Mouse (Mus musculus) heart, postnatal 0 days (tissue): Measurements from ENCODE around the gene Fnip1. TPM values are rescaled to one million over a fixed set of nuclear protein-coding genes. Genes with fewer than 3 reads are reported as not detected.

Experiments
- ATAC-seq: fragments of 200-750 bp; cut with Nextera tagmentation; 2 replicates; pipeline ENCODE4 v1.8.0; 2017; ENCODE audit warnings: low read depth, moderate number of reproducible peaks, moderate library complexity; ENCODE audit not compliant: insufficient read depth
- DNase-seq: peaks from one replicate; pipeline ENCODE4 v3.0.0-alpha.2; 2016; ENCODE audit warnings: low spot score
- H3K27ac ChIP-seq: fragments of 300-500 bp; sonication (generic); 2 replicates; pipeline ENCODE4 v1.5.1; 2014; ENCODE audit warnings: low read depth, mild to moderate bottlenecking
- H3K27me3 ChIP-seq: fragments of 300-500 bp; sonication (generic); 2 replicates; pipeline ENCODE4 v1.6.1; 2014; ENCODE audit warnings: low read length, mixed read lengths; ENCODE audit not compliant: control insufficient read depth, insufficient read depth
- H3K36me3 ChIP-seq: fragments of 300-500 bp; sonication (generic); replicated peaks from 2 replicates; pipeline ENCODE4 v1.6.1; 2014; ENCODE audit warnings: low read length, mixed read lengths; ENCODE audit not compliant: control insufficient read depth, insufficient read depth
- H3K4me1 ChIP-seq: fragments of 300-500 bp; sonication (generic); 2 replicates; pipeline ENCODE4 v1.6.1; 2014; ENCODE audit warnings: antibody characterized with exemption; ENCODE audit not compliant: control insufficient read depth, insufficient read depth
- H3K4me2 ChIP-seq: fragments of 300-500 bp; sonication (generic); 2 replicates; pipeline ENCODE4 v1.6.1; 2014; ENCODE audit warnings: low read depth, mild to moderate bottlenecking, low read length, moderate library complexity
- H3K4me3 ChIP-seq: fragments of 300-500 bp; sonication (generic); 2 replicates; pipeline ENCODE4 v1.5.1; 2014; ENCODE audit warnings: low read depth, low read length
- H3K9ac ChIP-seq: fragments of 300-500 bp; sonication (generic); replicated peaks from 2 replicates; pipeline ENCODE4 v1.6.1; 2014; ENCODE audit warnings: low read depth, low read length, mixed read lengths
- H3K9me3 ChIP-seq: fragments of 300-500 bp; sonication (generic); replicated peaks from 2 replicates; pipeline ENCODE4 v1.6.1; 2016; ENCODE audit warnings: low read length; ENCODE audit not compliant: control insufficient read depth
- CTCF ChIP-seq: IDR thresholded peaks from 2 replicates; pipeline ENCODE4 v1.5.1; 2016; ENCODE audit warnings: antibody characterized with exemption, control low read depth, low read depth
- EP300 ChIP-seq: IDR thresholded peaks from 2 replicates; pipeline ENCODE4 v1.6.1; 2016; ENCODE audit warnings: antibody characterized with exemption, low read depth
- WGBS: fragments of 180-500 bp; shearing (Covaris S2); extraction: QIAGEN DNeasy Blood & Tissue Kit; methylation state at CpG from one replicate; pipeline ENCODE4 v1.1.7; 2014; 5-methylcytosine and 5-hydroxymethylcytosine counted together
- polyA plus RNA-seq: library from polyadenylated mRNA; unstranded; fragments of >200 nt; fragmentation: Nextera tagmentation; extraction: Ambion mirVana; gene quantifications from 2 replicates; pipeline ENCODE4 v1.2.1, GENCODE M21; 2015
- total RNA-seq: library from RNA; depleted of rRNA; stranded (reverse); fragments of >200 nt; gene quantifications from 2 replicates; pipeline ENCODE4 v1.2.3, GENCODE M21; 2014; ENCODE audit warnings: low replicate concordance

Fnip1 gene
- total and polyA plus RNA-seq, 2 experiments from 2014 or later, result 8.8 to 27.2 TPM

GRCm38 (mm10) chr11:54521927-54522528 lies 84.0 kb downstream of the Fnip1 start:
- H3K27me3 ChIP-seq, result no peaks in the 10 kb centered on the region
- DNase-seq (peak; percentile 17), ATAC-seq (no peak)
- H3K4me3 ChIP-seq, result peak overlapping the region; percentile 75
- peaks cover 29% of the 10 kb centered on the region for H3K4me1 ChIP-seq
- no peaks in the 10 kb centered on the region for H3K36me3 ChIP-seq
- TF ChIP-seq EP300, result no peak
- no peaks in the 10 kb centered on the region for H3K9me3 ChIP-seq
- H3K9ac ChIP-seq, result peak overlapping the region; percentile 63
- H3K4me2 ChIP-seq, result peak overlapping the region; percentile 72
- 1% methylated on average over 18 of the region's 18 CpGs for WGBS
- H3K27ac ChIP-seq, result peak overlapping the region; percentile 92

GRCm38 (mm10) chr11:54522529-54523430 lies 84.8 kb downstream of the Fnip1 start, which contains the start of gene Rapgef6:
TSS of gene Rapgef6 (plus strand) at chr11:54522847.
- H3K27me3 ChIP-seq, result no peaks in the 10 kb centered on the region
- H3K9ac ChIP-seq, result peak within 1 kb of the TSS; percentile 74
- H3K9me3 ChIP-seq, result no peaks in the 10 kb centered on the region
- H3K4me1 ChIP-seq, result peaks cover 32% of the 10 kb centered on the region
- ATAC-seq (peak; percentile 96), DNase-seq (peak; percentile 99)
- under 1% methylated on average over 73 of the region's 73 CpGs for WGBS
- TF ChIP-seq EP300 (no peak; the same call in 1 of the 2 replicates), CTCF (no peak)
- peak within 1 kb of the TSS; percentile 75 for H3K4me3 ChIP-seq
- H3K4me2 ChIP-seq, result peak within 1 kb of the TSS; percentile 72
- H3K27ac ChIP-seq, result peak within 1 kb of the TSS; percentile 92
- H3K36me3 ChIP-seq, result no peaks in the 10 kb centered on the region

- no peak for TF ChIP-seq EP300
- no peak for TF ChIP-seq CTCF
- peaks cover 34% of the 10 kb centered on the region for H3K4me1 ChIP-seq
- H3K36me3 ChIP-seq, result no peaks in the 10 kb centered on the region
- DNase-seq, result no peak
- no peak for ATAC-seq
- peak overlapping the region; percentile 74 for H3K9ac ChIP-seq
- peak overlapping the region; percentile 75 for H3K4me3 ChIP-seq
- peak overlapping the region; percentile 92 for H3K27ac ChIP-seq
- H3K4me2 ChIP-seq, result peak overlapping the region; percentile 58
- 9% methylated on average over 10 of the region's 10 CpGs for WGBS
- H3K27me3 ChIP-seq, result no peaks in the 10 kb centered on the region
- H3K9me3 ChIP-seq, result no peaks in the 10 kb centered on the region
Measured at GRCm38 (mm10) chr11:54523431-54524001, 85.5 kb downstream of the Fnip1 start.

- Histone ChIP-seq H3K9me3 (no peaks in the 10 kb centered on the region), H3K4me3 (no peak overlapping the region), H3K4me1 (peaks cover 54% of the 10 kb centered on the region), H3K27me3 (no peaks in the 10 kb centered on the region), H3K27ac (no peak overlapping the region), H3K4me2 (no peak overlapping the region), H3K36me3 (no peaks in the 10 kb centered on the region), H3K9ac (no peak overlapping the region)
- WGBS, result 70% methylated on average over 2 of the region's 2 CpGs
- ATAC-seq (no peak), DNase-seq (no peak)
- no peak for TF ChIP-seq EP300
- no peak for TF ChIP-seq CTCF
Measured at GRCm38 (mm10) chr11:54528002-54528401, 90.0 kb downstream of the Fnip1 start.

- Histone ChIP-seq H3K27me3 (no peaks in the 10 kb centered on the region), H3K4me3 (no peak overlapping the region), H3K4me2 (no peak overlapping the region), H3K4me1 (peaks cover 40% of the 10 kb centered on the region), H3K9ac (no peak overlapping the region), H3K27ac (peak overlapping the region; percentile 86), H3K9me3 (no peaks in the 10 kb centered on the region), H3K36me3 (no peaks in the 10 kb centered on the region)
- DNase-seq (peak; percentile 80), ATAC-seq (peak; percentile 74)
- WGBS, result 11% methylated on average over 1 of the region's 1 CpGs
- TF ChIP-seq EP300 (no peak), CTCF (no peak)
Measured at GRCm38 (mm10) chr11:54530391-54530790, 92.4 kb downstream of the Fnip1 start.
